Mouse (Mus musculus): Measurements from ENCODE around the gene Dab2ip.
A peak's percentile ranks its signal among the peaks of the same experiment; 100 is the strongest.

The Dab2ip gene

DNA sequence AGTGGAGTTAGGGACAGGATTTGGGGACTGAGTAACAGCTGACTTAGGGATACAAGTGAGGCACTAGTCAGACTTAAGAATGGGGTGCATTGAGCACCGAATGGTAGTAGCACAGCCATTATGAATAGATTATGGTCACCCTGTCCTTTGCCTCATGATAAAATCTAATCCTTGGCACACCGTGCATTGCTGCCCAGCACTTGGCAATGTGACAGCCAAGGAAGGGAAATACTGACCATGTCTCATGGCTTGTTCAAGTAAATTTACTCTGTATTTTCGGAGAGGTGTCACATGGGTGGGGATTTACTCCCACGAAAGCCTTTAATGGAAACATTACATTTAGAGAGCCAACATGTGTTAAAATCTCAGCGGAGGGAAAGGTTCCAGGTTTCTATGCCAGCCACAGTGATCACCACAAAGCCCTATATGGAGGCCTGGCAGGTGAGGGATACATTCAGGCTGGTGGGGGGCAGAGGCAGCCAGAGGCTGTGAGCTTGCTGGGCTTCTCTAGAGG, 129.5 kb downstream of the Dab2ip start:
- peak in 1 of 2 experiments; percentile 49 for DNase-seq

- no peak for DNase-seq
Observed at GRCm38 (mm10) chr2:35688121-35688520, 130.1 kb downstream of the Dab2ip start.

- no peak for DNase-seq
Observed at GRCm38 (mm10) chr2:35688581-35688980, 130.5 kb downstream of the Dab2ip start.

- no peak for DNase-seq
Observed at GRCm38 (mm10) chr2:35689881-35690280, 131.8 kb downstream of the Dab2ip start.

DNA sequence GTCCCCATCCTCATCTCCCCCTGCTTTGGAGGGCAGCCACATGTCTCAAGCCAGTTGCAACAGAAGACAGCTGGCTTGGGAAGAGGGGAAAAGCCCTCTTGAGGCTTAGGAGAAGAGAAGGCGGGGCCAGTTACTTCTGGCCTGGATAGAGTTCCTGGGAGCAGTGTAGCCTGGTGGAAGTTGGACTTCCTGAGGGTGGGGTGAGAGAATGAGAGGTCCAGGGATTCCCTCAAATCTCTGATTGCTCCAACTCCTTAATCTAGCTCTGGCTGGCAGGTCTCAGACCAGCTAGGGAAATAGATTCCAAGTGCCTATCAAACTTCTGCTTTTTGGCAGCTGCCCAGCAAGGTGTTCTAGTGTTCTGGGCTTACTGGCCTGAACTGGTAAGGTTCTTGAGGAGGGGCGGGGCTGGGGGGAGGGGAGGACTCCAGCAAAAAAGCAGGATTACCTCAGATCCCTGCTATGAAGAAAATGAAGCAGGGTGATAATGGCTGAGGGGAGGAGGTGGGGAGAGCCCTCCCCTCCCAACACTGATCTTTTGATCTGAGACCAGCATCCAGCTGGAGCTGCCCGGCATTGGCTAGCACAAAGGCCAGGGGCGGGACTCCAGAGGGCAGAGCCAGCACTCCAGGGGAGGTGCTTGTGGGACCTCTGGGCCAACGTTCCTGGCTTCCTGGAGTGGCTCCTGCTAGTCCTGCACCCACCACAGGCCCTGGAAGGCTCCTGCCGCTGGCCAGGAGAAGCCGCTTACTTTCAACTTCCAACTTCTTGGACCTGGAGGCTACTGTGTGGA, 133.4 kb downstream of the Dab2ip start:
- peak in 1 of 2 experiments; percentile 40 for DNase-seq

- DNase-seq, result no peak
Observed at GRCm38 (mm10) chr2:35692272-35692900, 134.3 kb downstream of the Dab2ip start.

DNA sequence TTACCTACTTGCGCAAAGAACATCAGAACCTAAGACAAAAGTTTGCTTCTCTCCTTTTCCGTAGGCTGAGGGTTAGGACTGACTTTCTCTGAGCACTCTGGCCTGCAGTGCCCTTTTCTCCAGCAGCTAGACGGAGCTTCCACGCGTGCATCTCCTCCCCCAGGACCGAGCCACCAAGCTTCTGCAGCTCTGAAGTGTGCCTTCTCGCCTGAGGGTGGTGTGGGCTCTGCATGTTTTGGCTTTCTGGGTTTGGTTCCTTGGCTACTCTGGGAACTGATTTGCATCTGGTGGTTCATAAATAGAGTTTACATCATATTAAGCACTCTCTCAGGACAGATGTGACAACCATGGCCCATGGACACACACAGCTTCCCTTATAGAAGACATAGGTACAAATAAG, 135.0 kb downstream of the Dab2ip start:
- DNase-seq, result no peak

- no peak for DNase-seq
Observed at GRCm38 (mm10) chr2:35694111-35694510, 136.0 kb downstream of the Dab2ip start.

DNA sequence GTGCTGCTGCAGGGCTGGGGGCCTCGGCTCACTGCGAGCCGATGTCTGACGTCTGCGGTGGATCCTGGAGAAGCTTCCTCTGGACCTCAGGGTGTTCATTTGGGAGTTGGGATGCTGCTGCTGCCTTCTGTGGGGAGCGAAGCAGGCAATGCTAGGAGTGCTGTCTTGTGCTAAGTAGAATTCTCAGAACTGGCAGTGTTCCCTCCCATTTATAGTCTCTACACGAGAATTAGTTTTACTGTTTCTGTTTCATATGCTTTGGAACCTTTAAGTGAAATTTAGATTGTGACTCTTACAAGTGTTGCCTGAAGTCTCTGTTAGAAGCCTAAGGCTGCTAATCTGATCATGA, 138.1 kb downstream of the Dab2ip start:
- no peak for DNase-seq

- DNase-seq, result no peak
Observed at GRCm38 (mm10) chr2:35696542-35697391, 138.7 kb downstream of the Dab2ip start.

- DNase-seq, result no peak
Observed at GRCm38 (mm10) chr2:35697768-35698167, 139.7 kb downstream of the Dab2ip start.

DNA sequence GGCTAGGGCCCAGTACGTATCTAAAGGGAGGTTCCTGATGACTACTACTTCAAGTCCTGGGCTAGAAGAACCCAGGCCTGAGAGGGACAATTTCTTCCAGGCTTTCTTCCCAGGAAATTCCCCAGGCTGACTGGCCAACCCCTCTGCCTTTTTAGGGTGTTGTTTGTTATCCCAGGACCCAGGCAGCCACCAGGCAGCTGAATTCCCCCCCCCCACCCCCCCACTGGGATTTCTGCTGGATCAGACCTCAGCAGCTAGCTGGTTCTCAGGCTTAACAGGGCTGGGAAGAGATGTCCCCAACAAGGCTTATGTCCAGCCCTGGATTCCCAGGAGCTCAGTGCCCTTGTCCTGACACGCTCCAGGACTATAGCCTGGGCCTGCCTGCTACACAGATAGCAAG, 142.9 kb downstream of the Dab2ip start:
- DNase-seq, result no peak

DNA sequence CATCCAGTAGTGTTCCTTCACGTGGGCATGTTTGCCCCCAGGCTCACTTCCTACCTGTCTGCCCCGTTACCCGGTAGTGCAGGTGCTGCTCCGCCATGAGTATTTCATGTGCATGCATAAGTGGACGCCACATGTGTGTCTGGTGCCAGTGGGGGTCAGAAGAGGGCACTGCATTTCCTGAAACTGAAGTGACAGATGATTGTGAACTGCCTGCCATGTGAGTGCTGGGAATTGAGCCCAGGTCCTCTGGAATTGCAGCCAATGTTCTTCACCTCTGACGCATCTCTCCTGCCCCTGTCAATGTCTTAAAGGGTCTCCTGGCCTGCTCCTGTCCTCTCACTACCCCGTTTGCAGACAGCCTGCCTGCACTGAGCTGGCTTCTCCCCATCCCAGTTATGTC, 143.9 kb downstream of the Dab2ip start:
- DNase-seq, result no peak

GRCm38 (mm10) chr2:35702608-35703007, 144.5 kb downstream of the Dab2ip start:
- DNase-seq, result no peak

DNA sequence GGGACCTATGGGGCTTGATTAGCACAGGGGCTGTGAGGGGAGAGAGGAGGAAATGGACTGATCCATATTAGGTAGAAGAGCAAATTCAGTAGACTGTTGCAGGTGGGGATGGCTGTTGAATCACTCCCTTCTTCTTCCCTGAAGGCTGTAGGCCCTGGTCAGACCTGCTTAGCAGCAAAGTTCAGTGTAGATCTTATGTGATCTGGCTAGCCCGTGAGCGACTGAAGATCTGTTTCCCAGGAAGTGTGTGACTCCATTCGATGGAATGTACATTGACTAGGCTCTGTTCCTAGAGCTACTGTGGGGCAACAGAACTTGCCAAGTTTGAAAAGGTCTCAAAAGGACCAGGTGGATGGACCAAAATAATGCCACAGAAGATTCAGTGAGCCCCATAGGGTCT, 145.2 kb downstream of the Dab2ip start:
- DNase-seq, result no peak

DNA sequence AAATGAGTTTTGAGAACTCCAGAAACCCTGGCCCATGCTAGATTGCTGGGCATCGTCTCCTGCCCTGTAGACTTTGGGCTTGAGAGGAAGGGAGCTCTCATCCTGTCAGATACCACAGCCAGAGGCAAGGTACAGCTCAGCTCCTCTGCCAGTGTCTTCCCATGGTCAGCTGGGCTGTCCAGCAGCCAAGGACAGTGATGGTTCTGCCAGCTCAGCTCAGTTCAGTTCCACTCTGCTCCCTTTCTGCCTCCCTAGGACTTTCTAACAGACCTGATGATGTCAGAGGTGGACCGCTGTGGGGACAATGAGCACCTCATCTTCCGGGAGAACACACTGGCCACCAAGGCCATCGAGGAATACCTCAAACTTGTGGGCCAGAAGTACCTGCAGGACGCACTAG, 154.5 kb downstream of the Dab2ip start:
- DNase-seq, result no peak

GRCm38 (mm10) chr2:35713460-35713859, 155.4 kb downstream of the Dab2ip start:
- DNase-seq, result no peak

DNA sequence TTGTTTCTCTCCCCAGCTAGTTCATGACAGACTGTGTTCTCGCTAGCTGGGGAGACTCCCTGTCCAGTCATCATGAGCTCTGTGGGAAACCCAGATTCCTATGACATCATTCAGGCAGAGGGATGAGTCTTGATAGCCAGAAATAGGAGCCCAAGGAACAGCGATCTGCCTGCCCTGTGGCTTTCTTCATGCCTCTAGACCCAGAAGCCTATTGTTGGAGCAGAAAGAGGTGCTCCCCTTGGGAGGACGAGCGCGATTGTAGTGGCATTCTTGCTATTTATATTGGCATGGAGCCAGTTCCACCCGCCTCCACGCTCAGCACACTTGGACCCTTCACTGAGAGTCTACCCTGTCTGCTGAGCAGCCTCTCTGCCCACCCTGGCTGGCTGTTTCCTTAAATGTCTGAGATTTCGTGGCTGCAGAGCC, 156.7 kb downstream of the Dab2ip start:
- peak in 1 of 2 experiments; percentile 52 for DNase-seq

- DNase-seq, result no peak
Observed at GRCm38 (mm10) chr2:35715485-35715884, 157.4 kb downstream of the Dab2ip start.

DNA sequence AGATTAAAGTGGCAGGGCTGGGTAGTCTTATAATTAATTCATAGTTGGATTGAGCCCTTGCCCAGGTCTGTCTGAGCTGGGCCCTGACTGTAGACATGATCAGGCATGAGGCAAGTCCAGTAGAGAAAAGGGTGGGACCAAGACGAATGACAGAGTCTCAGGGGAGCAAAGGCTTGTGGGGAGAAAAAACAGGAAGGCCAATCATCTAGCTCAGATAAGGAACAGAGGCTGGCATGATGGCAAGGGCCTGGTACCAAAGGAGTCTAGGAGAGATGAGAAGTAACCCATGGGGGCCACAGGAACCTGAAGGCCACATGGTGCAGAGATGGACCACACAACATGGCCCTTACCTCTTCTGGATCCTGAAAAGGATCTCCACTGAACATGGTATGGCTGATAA, 158.1 kb downstream of the Dab2ip start:
- no peak for DNase-seq

DNA sequence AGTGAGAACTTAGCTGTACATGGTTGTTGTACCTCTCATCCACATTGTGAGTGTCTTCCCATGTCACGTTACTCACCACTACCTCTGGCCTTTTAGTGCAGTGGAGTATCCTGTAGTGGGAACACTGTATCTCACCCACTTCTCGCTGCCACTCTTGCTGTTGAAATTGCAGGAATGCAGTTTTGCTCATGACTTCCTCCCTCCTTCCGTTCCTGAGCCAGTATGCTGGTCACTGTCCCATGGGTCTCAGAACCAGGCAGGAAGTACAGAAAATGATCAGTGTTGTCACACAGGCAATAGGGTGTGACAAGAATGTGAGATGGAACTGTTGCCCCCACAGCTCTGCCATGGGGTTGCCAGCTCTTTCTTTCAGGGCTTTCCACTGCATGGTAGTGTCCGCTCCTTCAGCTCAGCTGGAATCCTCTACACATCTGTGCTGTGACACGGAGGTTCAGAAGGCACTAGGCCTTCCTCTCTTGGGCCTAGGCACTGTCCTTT, 160.0 kb downstream of the Dab2ip start:
- DNase-seq, result no peak

- DNase-seq, result no peak
Observed at GRCm38 (mm10) chr2:35718662-35719061, 160.6 kb downstream of the Dab2ip start.

Measured in cerebellum, postnatal 36 days (tissue).